Mouse (Mus musculus): ENCODE measurements at regions not wholly inside any gene's neighbourhood (a gene's known extent, or its start where the extent isn't known, plus 50 kb on each side); places are given as distances from the start of the nearest gene placed in this dataset.

DNA sequence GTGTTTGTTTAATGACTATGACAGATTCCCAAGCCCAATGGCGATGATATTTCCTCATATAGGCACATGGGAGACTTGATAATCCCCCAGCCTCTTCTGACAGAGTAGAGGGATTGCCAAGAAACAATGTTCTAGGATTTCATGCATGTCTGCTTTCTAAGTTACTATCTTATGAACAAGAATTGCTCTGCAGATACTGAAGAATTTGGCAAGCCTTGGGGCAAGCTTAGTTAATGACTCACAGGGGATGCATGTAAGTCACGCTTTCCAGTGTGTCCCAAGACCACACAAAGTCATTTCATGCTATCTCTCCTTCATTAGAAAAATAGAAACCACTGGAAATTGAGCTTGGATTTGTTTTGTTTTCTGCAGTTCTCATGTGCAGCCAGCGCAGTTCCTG, 376.2 kb downstream of the Dcdc2c start:
- no peak for DNase-seq

DNA sequence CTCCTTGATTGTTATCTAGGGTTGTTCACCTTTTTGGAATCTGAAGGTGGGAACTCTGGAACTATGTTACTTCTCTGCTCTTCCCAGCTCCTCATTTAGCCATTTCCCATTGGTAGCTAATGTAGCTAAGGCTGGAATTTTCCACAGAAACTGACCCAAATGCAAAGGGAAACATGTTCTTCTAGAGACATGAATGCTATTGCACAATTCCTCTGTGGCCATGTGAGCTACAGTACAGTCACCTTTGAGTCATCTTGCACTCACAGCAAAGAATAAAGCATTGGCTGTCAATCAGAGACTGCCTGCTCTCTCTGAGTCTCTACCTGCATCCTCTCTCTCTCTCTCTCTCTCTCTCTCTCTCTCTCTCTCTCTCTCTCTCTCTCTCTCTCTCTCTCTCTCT, 378.1 kb downstream of the Dcdc2c start:
- DNase-seq, result no peak

DNA sequence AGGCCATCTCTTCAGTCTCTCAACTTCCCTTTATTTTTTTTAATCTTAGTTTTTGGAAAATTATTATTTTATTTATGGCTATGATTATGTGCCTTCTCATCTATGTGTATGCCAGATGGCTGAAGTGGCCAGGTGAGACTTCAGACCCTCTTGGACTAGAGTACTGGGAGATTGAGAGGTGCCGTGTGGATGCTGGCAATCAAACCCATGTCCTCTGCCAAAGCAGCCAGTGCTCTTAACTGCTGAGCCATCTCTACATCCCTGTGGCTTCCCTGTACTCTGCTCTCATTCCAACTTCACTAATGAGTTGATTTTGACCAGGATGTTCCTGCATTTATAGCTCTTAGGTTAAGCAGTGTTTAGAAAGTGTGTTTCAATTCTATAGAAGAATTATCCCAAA, 393.4 kb downstream of the Dcdc2c start:
- DNase-seq, result no peak

DNA sequence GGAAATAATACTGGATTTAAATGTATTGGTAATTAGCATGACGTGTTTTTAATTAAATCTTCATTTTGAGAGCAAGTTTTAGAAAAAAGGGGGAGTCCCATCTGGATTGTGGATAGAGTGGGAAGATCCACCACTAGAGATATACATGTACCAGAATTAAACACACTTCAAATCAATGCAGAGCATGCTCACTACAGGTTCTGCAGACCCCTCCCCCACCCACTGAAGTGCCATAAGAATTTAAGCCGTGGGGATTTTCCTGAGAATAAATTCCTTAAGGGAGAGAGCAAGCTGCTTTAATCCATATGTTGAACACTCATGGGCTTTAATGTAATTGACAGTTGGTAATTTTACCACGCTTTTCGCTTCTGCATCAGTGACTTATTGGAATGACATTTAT, 401.4 kb downstream of the Dcdc2c start:
- peak; percentile 35 for DNase-seq

DNA sequence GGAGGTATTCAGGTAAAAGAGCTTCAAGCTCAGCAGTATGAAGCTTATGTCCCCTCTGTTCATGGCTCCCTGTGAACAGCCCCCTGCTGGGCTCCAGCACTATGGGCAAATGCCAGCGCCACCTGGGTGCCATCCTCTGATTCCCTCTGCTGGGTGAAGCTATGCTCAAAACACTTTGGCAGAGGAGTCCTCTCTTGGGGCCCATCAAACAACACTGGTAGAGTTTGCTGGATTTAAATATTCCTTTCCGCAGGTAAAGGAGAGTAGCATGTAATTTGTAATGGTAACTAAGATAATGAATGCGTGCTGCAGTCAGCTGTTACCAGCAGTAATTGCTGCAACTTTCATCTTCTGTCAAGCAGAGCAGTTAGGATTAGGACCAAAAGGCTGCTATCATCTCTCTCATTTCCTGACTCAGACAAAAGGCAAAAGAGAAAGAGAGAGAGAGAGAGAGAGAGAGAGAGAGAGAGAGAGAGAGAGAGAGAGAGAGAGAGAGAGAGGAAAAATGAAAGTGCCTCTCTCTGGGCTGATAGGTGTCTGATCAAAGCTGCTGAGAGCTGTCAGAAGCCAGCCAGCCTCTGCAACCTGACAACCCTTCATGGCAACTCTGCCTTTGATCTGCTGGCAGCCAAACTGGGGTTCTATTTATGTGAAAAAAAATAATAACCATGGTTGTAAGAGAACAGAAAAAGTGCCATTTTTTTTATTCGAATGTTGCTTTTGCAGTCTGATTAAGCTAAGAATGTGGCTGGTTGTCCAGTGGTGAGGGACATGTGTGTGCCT, 416.2 kb downstream of the Dcdc2c start:
- DNase-seq, result no peak

DNA sequence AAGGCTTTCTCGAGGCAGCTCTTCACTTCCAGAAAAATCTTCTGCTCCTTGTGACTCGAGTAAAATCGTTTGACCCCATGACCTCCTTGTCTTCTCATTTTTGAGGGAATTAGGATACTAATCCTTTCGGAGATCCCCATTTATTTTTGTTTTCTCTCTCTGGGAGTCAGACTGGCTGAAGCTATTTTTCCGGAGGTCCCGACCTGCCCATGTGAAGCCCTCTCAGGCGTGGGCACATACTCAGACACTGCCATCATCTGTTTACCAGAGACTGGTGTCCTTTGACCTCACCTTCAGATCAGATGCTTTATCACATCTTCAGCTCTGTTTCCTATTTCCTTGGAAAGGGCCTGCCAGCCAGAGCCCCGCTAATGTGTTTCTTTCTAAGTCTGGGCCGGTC, 429.4 kb downstream of the Dcdc2c start:
- no peak for DNase-seq

DNA sequence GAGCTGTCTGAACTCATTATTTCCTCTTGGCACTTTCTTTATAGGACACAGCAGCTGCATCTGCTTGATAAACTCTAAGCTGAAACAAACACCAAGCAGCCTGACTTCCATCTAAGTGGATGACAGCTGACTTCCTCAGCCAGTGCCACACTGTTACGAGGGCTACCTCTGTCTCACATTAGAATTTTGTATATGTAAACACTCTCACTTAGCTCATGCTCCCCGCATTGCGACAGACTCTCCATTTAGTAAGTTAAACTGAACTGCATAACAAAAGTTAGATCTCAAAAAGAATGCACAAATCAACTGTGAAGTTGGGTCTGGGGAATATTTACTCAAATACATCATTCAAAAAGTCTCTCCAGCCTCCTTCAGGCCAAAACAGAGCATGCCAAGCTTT, 432.1 kb downstream of the Dcdc2c start:
- no peak for DNase-seq

DNA sequence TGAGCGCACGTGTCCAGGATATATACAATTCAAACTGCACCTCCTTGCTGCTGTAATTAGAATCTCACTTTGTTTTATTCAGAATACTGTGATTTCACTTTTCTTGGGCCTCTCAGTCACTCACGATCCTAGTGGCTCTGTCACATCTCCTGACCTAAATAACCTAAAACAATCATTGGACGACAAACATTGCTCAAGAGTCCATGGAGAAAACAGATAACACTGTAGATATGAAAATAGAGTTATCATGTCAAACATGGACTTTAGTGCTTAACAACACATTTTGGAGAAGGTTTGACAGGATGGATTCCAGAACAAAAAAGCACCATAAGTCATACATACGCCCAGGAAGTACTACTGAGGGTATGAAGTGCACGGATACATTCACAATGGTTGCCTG, 461.5 kb downstream of the Dcdc2c start:
- DNase-seq, result no peak

DNA sequence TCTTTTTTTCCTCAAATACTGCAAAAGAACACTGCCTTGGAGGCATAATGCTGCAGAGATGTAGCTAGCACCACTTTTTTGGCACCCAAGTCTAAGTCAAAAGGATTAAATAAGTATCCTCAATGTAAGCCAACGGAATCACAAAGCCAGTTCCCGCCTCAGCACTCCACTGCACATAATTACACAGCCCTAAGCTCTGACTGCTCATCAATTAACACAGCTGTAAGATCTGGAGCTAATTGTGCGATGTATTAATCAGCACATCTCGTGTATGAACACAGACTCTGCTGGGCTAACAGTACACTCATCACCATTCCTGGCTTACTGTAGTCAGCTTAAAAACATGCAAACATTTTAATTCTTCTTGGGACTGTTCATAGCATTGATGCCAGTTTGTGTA, 466.7 kb downstream of the Dcdc2c start:
- DNase-seq, result peak; percentile 25

DNA sequence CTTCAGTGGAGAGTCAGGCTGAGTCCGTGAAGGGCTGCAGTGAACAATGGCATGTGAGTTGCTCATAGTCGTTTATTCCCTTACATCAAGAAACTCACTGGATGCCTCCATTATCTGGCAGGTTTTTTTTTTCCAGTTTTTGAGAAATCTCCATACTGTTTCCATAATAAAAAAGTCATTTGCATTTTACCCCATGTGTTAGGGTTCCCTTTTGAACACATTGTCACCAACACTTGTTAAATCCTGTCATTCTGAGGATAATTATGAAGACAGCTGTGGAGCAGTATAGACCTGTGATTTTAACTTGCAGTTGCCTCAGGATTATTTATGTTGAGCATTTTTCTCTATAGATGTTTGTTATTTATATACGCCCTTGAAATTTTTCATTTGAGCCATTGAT, 475.6 kb downstream of the Dcdc2c start:
- no peak for DNase-seq

DNA sequence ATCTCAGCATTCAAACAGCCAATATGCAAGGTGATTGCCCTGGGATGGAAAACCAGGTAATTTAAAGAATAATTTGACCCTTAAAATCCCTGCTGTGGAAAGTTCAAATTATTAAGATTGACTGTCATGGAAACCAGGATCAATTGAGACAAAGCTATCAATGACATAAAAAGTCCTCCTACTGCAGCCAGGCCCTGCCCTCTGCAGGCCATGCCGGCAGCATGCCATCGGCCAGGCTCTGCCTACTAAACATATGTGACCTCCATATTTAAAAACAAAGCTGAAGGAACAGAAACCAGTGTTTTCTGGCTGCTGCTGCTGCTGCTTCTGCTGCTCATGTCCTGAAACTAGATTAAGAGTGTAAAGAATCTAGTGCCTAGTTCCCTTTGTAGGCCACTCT, 483.6 kb downstream of the Dcdc2c start:
- DNase-seq, result no peak

DNA sequence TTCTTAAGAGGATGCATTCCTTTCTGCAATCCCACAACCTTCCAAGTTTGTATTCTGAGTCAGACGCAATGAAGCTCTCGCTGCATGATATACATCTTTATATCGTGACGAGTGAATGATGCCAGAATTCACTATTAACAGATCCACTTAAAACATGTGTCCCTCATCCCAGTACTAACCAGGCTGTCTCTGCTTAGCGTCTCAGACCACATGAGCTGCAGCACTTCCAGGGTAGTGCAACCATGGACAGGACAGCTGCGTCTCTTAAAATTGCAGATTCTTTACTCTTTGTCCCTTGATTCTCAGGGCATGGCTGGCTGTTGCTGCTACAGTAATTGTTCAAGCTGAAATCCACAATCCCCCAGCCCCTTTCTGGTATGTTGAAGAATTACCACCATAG, 491.9 kb downstream of the Dcdc2c start:
- no peak for DNase-seq

DNA sequence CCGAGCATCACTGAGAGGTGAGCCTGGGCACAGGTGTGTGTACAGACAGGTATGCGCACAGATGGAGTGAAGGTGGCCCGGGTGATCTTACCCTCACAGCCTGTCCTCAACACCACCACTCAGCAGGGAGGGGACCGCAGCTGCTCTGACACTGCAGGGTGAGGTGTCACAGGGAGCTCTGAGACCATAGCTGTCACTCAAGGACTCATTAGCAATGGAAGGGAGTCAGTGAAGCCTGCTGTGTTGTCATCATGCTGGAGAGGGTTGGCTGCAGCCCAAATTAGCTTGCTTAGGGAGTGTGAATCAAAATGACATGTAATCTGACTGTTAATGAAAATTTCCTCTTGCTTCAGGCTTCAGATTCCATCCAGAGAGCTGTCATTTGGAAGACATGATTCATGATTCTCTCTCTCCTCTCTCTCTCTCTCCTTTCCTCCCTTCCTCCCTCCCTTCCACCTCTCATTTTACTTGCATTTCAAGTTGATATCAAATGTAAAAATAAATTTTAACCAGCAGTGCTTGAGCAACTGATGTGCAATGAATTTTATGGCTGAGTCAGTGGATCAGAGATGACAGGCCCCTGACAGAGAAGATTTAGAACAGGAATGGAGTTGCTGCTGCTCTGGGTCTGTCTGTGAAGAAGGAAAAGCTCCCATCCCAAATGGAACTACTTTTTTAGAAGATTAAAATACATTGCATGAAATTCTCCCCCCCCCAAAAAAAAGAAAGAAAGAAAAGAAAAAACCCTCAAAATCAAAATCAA, 496.5 kb downstream of the Dcdc2c start:
- peak; percentile 87 for DNase-seq

DNA sequence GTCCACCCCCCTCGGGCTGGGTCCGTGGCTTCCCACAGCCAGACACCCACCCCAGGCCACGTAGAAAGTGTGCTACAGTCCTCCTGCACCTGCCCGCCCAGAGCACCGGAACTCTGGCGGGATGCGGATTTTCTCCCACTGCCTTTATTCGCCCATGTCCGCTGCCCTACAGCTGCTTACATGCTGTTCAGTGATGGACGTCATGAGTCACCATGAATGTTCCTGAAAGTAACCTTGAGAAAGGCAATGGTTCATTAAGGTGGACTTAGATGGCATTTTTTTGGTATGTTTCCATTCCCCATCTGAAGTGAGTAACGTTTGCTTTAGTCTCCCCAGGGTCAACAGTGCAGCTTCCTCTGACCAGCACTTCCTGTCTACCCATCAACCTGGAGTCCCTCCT, 497.8 kb downstream of the Dcdc2c start:
- no peak for DNase-seq

DNA sequence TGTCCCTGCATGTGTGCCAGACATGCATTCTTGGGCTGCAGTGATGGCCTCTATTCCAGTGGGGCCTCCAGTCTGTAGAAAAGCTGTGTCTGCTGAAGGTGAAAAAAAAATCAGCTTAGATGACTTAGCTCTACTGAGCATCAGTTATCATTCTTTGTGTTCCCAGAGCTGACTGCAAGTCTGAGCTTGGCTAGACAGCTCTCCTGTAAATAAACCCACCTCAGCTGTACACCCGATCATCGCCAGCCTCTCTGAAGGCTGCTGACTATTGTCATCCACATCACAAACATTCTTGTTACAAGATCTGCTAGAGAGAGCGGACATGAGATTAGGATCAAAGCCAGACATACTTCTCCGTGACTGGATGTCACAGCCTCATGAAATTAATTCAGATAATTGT, 504.2 kb downstream of the Dcdc2c start:
- peak; percentile 17 for DNase-seq

DNA sequence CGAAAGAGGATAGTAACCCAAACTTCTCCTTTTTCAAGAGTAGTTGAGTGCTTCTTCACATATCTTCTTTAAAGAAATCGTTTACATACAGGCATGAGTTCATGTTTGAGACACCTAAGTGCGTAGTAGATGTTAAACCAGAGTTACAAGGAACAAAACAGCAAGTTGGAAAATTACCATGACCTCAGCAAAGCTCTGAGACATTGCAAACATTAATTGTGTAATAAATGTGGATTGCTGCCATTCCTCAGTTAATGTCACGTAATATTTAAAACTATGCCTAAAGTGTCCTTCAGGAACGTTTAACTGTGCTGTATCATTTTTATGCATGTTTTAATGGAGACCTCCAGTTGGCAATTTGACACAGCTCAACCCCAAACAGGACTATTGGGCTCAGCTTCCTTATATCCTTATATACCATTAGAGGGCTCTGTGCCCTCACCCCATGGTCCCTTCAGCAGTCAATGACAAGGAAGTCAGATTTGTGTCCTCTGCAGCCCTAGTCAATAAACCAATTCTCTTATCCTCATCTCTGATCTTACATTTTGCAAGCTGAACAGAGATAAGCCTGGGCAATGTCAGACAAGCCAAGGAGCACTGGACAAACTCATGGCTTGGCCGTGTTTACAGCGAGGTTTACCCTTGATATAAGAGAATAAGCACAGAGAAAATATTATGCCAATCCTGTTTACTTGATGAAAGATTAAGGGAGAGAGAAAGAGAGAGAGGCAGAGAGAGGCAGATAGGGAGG, 513.9 kb downstream of the Dcdc2c start:
- DNase-seq, result no peak

DNA sequence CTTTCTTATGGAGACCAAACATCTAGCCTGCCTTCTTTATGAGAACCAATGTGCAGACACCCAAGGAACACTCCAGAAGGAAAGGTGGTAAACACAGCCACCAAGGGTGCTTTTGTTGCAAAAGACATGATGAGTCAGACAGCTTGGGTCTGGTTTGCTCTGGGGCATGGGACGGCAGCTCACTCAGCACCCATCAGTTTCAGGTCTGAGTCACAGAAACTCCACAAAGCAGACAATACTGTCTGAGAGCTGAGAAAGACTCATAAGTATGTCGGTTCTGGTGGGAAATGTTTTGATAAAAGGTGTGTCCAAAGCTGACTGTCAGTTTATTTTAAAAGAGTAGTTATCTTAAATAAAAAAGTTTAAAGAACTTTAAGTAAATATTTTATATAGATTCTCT, 553.0 kb downstream of the Dcdc2c start:
- DNase-seq, result no peak

DNA sequence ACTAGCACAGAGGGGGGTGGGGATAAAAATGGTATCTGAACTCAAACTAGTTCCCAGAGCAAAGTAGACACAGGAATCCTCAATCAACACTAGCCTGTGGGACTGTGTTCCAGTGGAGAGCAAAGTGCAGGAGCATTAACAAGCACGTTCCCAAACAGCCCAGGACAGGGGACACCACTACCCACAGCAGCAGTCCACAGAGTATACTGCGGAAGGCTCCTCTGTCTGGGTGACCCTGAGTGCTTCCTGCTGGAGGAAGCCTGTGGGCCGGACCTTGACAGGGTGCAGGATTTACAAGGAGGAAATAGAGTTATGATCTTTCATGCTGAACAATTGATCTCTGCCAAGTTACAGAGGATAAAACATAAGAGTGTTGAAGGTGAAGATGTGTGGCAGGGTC, 560.0 kb downstream of the Dcdc2c start:
- DNase-seq, result no peak

DNA sequence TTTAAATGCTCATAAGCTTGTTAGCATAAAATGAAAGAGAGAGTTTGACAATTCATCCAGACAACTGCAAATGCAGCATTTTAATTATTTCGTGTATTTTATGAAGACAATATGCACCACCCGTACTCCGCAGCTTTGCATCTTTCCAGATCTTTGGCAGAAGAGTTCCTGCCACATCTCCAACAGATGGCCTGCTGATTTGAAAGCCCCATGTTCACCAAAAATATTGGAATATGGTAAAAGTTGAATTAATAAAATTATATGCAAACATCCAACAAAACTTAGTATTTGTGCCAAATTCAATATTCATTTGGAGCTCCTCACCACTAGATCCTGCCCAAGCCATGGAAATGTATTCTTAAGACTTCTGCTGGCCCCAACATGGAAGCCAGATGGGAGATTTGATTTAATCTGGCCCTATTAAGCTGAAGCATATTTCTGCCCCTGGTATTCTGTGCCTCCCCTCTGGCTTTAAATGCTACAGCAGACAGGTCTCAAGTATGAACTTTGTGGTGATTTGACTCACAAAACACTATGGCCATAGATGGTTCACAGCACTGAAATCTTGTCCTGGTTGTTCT, 567.8 kb downstream of the Dcdc2c start:
- DNase-seq, result no peak

DNA sequence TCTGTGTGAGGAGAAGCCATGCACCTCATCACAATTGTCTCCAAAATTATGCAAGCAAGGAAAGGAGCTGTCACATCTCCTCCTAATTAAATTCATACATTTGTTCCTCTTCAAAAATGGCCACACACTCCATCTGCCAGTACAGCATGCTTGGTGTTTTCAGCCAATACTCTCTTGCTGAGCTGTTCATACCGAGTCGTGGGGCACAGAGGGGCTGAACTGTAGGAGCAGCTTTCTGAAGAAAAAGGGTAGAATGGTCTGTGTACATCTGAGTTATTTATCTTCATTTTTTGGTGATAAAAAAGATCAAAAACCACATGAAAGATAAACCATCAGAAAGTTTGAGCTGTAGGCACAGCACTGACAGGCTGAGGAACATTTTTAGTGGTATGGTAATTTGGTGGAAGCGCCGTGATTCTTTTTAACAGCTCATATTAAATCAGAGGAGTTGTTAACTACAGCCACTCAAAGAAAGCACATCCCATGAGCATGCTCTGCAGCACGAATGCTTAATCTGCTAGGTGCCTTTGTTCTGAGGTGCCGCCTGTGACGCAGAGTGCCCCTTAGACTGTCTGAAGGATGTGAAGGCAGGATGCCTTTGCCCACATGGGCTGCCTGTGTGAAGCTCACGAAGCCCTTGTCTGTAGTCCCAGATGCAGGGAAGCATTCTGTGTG, 573.8 kb downstream of the Dcdc2c start:
- DNase-seq, result peak; percentile 27

DNA sequence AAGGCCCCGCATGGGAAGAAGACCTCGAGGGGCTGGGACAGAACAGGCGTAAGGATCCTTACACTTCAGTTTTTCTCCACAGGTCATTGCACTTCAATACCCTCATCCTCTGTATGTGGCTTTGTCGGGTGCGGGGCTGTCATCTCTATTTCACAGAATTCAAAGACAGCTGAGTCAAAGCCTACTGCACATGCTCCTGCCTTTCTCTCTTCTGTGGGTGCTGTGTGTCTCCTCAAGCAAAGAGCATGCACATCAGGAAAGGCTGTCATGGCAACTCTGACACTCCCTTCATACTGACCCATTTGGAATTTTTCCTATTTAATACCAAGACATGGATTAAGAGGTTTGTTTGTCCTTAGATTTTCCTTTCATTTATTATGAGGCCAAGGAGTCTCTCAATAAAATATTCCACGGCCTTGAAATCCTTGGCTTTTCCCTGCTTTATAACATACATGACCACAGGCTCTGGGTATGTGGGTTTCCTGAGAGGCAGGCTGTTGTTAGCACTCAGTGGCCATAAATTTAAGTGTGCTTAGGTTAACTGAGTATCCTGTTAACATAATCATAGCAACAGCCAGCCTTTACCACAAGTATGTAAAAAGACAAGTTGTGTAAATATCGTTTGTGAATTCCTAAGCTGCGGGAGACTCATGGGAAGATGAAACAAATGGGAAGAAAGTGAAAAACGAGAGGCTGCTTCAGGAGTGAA, 574.5 kb downstream of the Dcdc2c start:
- peak; percentile 29 for DNase-seq

DNA sequence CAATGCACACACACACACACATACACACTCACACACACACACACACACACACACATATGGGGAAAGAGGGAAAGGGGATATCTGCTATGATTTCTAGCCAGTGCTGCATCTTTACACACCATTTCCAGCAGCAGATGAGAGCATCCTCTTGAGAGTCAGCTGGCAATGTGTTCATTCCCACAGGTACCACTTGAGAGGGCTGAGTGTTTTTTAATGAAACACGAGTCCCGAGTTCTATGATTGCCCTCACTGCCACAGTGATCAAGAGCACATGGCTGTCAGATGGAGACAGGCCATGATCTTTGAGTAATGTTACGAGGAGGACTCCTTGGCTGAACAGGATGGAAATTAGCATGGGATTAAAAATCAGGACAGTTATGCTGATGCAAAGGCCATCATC, 589.3 kb downstream of the Dcdc2c start:
- DNase-seq, result peak; percentile 6

Measured in retina, postnatal 1 day (tissue).